Mouse (Mus musculus): Measurements from ENCODE around the gene Ppp3ca. TPM values are rescaled to one million over a fixed set of nuclear protein-coding genes. Genes with fewer than 3 reads are reported as not detected.

Ppp3ca gene
- total and polyA plus RNA-seq, 2 experiments from 2014 or later = 159 to 184 TPM

- Histone ChIP-seq H3K9ac (replicated peaks; ENCODE audit: low read length, poor library complexity, severe bottlenecking) (no peak overlapping the region), H3K4me1 (ENCODE audit: insufficient read depth, low read length) (no peaks in the 10 kb centered on the region), H3K27ac (ENCODE audit: low read depth, low read length) (no peak overlapping the region), H3K27me3 (ENCODE audit: insufficient read depth, low read length) (no peaks in the 10 kb centered on the region), H3K4me2 (ENCODE audit: low read depth, low read length, poor library complexity, severe bottlenecking) (no peak overlapping the region), H3K36me3 (ENCODE audit: insufficient read depth, low read length) (no peaks in the 10 kb centered on the region), H3K4me3 (ENCODE audit: low read depth, low read length) (no peak overlapping the region), H3K9me3 (ENCODE audit: low read length) (no peaks in the 10 kb centered on the region)
- DNase-seq (ENCODE audit: low spot score) (no peak), ATAC-seq (ENCODE audit: low FRiP score) (no peak)
- TF ChIP-seq CTCF (IDR thresholded peaks at IDR 0.05) = no peak
Observed at GRCm38 (mm10) chr3:136722493-136722892, 52.6 kb downstream of the Ppp3ca start.

GRCm38 (mm10) chr3:136725311-136726156 is 55.6 kb downstream of the Ppp3ca start:
- no peak for TF ChIP-seq CTCF (IDR thresholded peaks at IDR 0.05)
- WGBS = 66% methylated on average over 7 of the region's 7 CpGs
- H3K36me3 ChIP-seq (ENCODE audit: insufficient read depth, low read length) = no peaks in the 10 kb centered on the region
- no peak overlapping the region for H3K4me2 ChIP-seq (ENCODE audit: low read depth, low read length, poor library complexity, severe bottlenecking)
- H3K4me3 ChIP-seq (ENCODE audit: low read depth, low read length) = no peak overlapping the region
- H3K4me1 ChIP-seq (ENCODE audit: insufficient read depth, low read length) = no peaks in the 10 kb centered on the region
- ATAC-seq (ENCODE audit: low FRiP score) (no peak), DNase-seq (ENCODE audit: low spot score) (no peak)
- H3K9ac ChIP-seq (replicated peaks; ENCODE audit: low read length, poor library complexity, severe bottlenecking) = no peak overlapping the region
- no peak overlapping the region for H3K27ac ChIP-seq (ENCODE audit: low read depth, low read length)
- no peaks in the 10 kb centered on the region for H3K27me3 ChIP-seq (ENCODE audit: insufficient read depth, low read length)
- H3K9me3 ChIP-seq (ENCODE audit: low read length) = no peaks in the 10 kb centered on the region

GRCm38 (mm10) chr3:136727877-136728276 is 58.0 kb downstream of the Ppp3ca start:
- Histone ChIP-seq H3K4me3 (ENCODE audit: low read depth, low read length) (no peak overlapping the region), H3K27me3 (ENCODE audit: insufficient read depth, low read length) (no peaks in the 10 kb centered on the region), H3K4me1 (ENCODE audit: insufficient read depth, low read length) (no peaks in the 10 kb centered on the region), H3K4me2 (ENCODE audit: low read depth, low read length, poor library complexity, severe bottlenecking) (no peak overlapping the region), H3K36me3 (ENCODE audit: insufficient read depth, low read length) (no peaks in the 10 kb centered on the region), H3K9ac (replicated peaks; ENCODE audit: low read length, poor library complexity, severe bottlenecking) (no peak overlapping the region), H3K9me3 (ENCODE audit: low read length) (no peaks in the 10 kb centered on the region), H3K27ac (ENCODE audit: low read depth, low read length) (no peak overlapping the region)
- WGBS = 95% methylated on average over 2 of the region's 2 CpGs
- ATAC-seq (ENCODE audit: low FRiP score) = no peak
- no peak for TF ChIP-seq CTCF (IDR thresholded peaks at IDR 0.05)
- DNase-seq (ENCODE audit: low spot score) = no peak

GRCm38 (mm10) chr3:136729978-136730377 is 60.1 kb downstream of the Ppp3ca start:
- ATAC-seq (ENCODE audit: low FRiP score) = no peak
- TF ChIP-seq CTCF (IDR thresholded peaks at IDR 0.05) = no peak
- no peak for DNase-seq (ENCODE audit: low spot score)
- Histone ChIP-seq H3K36me3 (ENCODE audit: insufficient read depth, low read length) (no peaks in the 10 kb centered on the region), H3K4me3 (ENCODE audit: low read depth, low read length) (no peak overlapping the region), H3K4me1 (ENCODE audit: insufficient read depth, low read length) (no peaks in the 10 kb centered on the region), H3K9me3 (ENCODE audit: low read length) (no peaks in the 10 kb centered on the region), H3K4me2 (ENCODE audit: low read depth, low read length, poor library complexity, severe bottlenecking) (no peak overlapping the region), H3K9ac (replicated peaks; ENCODE audit: low read length, poor library complexity, severe bottlenecking) (no peak overlapping the region), H3K27ac (ENCODE audit: low read depth, low read length) (no peak overlapping the region), H3K27me3 (ENCODE audit: insufficient read depth, low read length) (no peaks in the 10 kb centered on the region)
- WGBS = 59% methylated on average over 10 of the region's 10 CpGs

- no peaks in the 10 kb centered on the region for H3K4me1 ChIP-seq (ENCODE audit: insufficient read depth, low read length)
- ATAC-seq (ENCODE audit: low FRiP score) (no peak), DNase-seq (ENCODE audit: low spot score) (no peak)
- H3K9me3 ChIP-seq (ENCODE audit: low read length) = no peaks in the 10 kb centered on the region
- no peak overlapping the region for H3K9ac ChIP-seq (replicated peaks; ENCODE audit: low read length, poor library complexity, severe bottlenecking)
- no peaks in the 10 kb centered on the region for H3K27me3 ChIP-seq (ENCODE audit: insufficient read depth, low read length)
- no peak overlapping the region for H3K27ac ChIP-seq (ENCODE audit: low read depth, low read length)
- H3K4me2 ChIP-seq (ENCODE audit: low read depth, low read length, poor library complexity, severe bottlenecking) = no peak overlapping the region
- 95% methylated on average over 6 of the region's 6 CpGs for WGBS
- no peak for TF ChIP-seq CTCF (IDR thresholded peaks at IDR 0.05)
- no peaks in the 10 kb centered on the region for H3K36me3 ChIP-seq (ENCODE audit: insufficient read depth, low read length)
- no peak overlapping the region for H3K4me3 ChIP-seq (ENCODE audit: low read depth, low read length)
Observed at GRCm38 (mm10) chr3:136731579-136731978, 61.7 kb downstream of the Ppp3ca start.

GRCm38 (mm10) chr3:136736021-136736420 is 66.1 kb downstream of the Ppp3ca start:
- H3K4me2 ChIP-seq (ENCODE audit: low read depth, low read length, poor library complexity, severe bottlenecking) = no peak overlapping the region
- no peak overlapping the region for H3K9ac ChIP-seq (replicated peaks; ENCODE audit: low read length, poor library complexity, severe bottlenecking)
- no peak overlapping the region for H3K4me3 ChIP-seq (ENCODE audit: low read depth, low read length)
- WGBS = 13% methylated on average over 1 of the region's 1 CpGs
- no peaks in the 10 kb centered on the region for H3K4me1 ChIP-seq (ENCODE audit: insufficient read depth, low read length)
- DNase-seq (ENCODE audit: low spot score) (no peak), ATAC-seq (ENCODE audit: low FRiP score) (no peak)
- no peaks in the 10 kb centered on the region for H3K27me3 ChIP-seq (ENCODE audit: insufficient read depth, low read length)
- no peaks in the 10 kb centered on the region for H3K9me3 ChIP-seq (ENCODE audit: low read length)
- H3K27ac ChIP-seq (ENCODE audit: low read depth, low read length) = no peak overlapping the region
- H3K36me3 ChIP-seq (ENCODE audit: insufficient read depth, low read length) = no peaks in the 10 kb centered on the region
- no peak for TF ChIP-seq CTCF (IDR thresholded peaks at IDR 0.05)

Measured in midbrain, postnatal 0 days (tissue).